Mouse (Mus musculus) adrenal gland, postnatal 4 days (tissue): ENCODE measurements around the gene Gdf5. TPM values are rescaled to one million over a fixed set of nuclear protein-coding genes. Genes with fewer than 3 reads are reported as not detected.

Experiments
- DNase-seq, 2 experiments: peaks; one replicate each; pipeline ENCODE4 v3.0.0; 2021 to 2022; ENCODE audit warnings: low spot score in 2 of 2, mixed read lengths in 2 of 2
- long read RNA-seq, 2 experiments: library from polyadenylated mRNA; stranded (forward); transcript quantifications; one replicate each; pipeline ENCODE4 v2.0.0; 2021
- total RNA-seq, 2 experiments: library from RNA; stranded (reverse); gene quantifications; 2 replicates each; pipeline ENCODE4 v1.2.3; 2021

The Gdf5 gene
- 1 to 10 TPM in 1 of 2 experiments, under 1 TPM in 1; 0.64 to 1.1 TPM for total RNA-seq
- long read RNA-seq, experiment 1, result 0 reads
- long read RNA-seq, experiment 2, partial matches to known transcripts, result 0 of 1 reads
- long read RNA-seq, experiment 2, other reads (novel, unspliced or antisense), result 0 of 1 reads

- no peak for DNase-seq
Observed at GRCm38 (mm10) chr2:155945124-155945523, at the start of gene Gdf5. Gene Gdf5, minus strand, starts transcription at chr2:155945367.

- DNase-seq, result no peak
Observed at GRCm38 (mm10) chr2:155991863-155992321, 46.7 kb upstream of the Gdf5 start.

GRCm38 (mm10) chr2:155991151-155991550 is 46.0 kb upstream of the Gdf5 start:
- DNase-seq, result no peak

- DNase-seq, result no peak
Observed at GRCm38 (mm10) chr2:155989085-155989484, 43.9 kb upstream of the Gdf5 start.

GRCm38 (mm10) chr2:155987131-155987530 is 42.0 kb upstream of the Gdf5 start:
- no peak for DNase-seq

GRCm38 (mm10) chr2:155985776-155986175 is 40.6 kb upstream of the Gdf5 start:
- DNase-seq, result no peak

- no peak for DNase-seq
Observed at GRCm38 (mm10) chr2:155979328-155979991, 34.3 kb upstream of the Gdf5 start.

GRCm38 (mm10) chr2:155974087-155974731 is 29.0 kb upstream of the Gdf5 start:
- DNase-seq, result no peak

GRCm38 (mm10) chr2:155973348-155973747 is 28.2 kb upstream of the Gdf5 start:
- DNase-seq, result no peak

GRCm38 (mm10) chr2:155962991-155963390 is 17.8 kb upstream of the Gdf5 start:
- no peak for DNase-seq

- no peak for DNase-seq
Observed at GRCm38 (mm10) chr2:155961862-155962261, 16.7 kb upstream of the Gdf5 start.

GRCm38 (mm10) chr2:155959981-155960380 is 14.8 kb upstream of the Gdf5 start:
- no peak for DNase-seq

- peak; percentile 80 to 84 for DNase-seq
Observed at GRCm38 (mm10) chr2:155956134-155957059, 11.2 kb upstream of the Gdf5 start, which contains the start of gene Cep250. Gene Cep250, plus strand, starts transcription at chr2:155956458.

GRCm38 (mm10) chr2:155952006-155952405 is 6.8 kb upstream of the Gdf5 start:
- DNase-seq, result peak in 1 of 2 experiments; percentile 28

GRCm38 (mm10) chr2:155949362-155949761 is 4.2 kb upstream of the Gdf5 start:
- no peak for DNase-seq

GRCm38 (mm10) chr2:155947390-155948002 is 2.3 kb upstream of the Gdf5 start:
- no peak for DNase-seq

- no peak for DNase-seq
Observed at GRCm38 (mm10) chr2:155946499-155946898, 1.3 kb upstream of the Gdf5 start.

GRCm38 (mm10) chr2:155946069-155946468 is 902 bp upstream of the Gdf5 start:
- peak; percentile 66 for DNase-seq

GRCm38 (mm10) chr2:155945580-155945979 is 413 bp upstream of the Gdf5 start:
- DNase-seq, result no peak

GRCm38 (mm10) chr2:155944685-155945084 is 482 bp downstream of the Gdf5 start:
- no peak for DNase-seq

- no peak for DNase-seq
Observed at GRCm38 (mm10) chr2:155943463-155943862, 1.7 kb downstream of the Gdf5 start.
